Mouse (Mus musculus): ENCODE data around the gene Olfr502. TPM values are rescaled to one million over a fixed set of nuclear protein-coding genes. Genes with fewer than 3 reads are reported as not detected.
"Not testable (repeated sequence)": the region's sequence is repeated elsewhere in the genome, so short reads cannot be mapped to it uniquely, and the experiment has no call there.

Olfr502 gene
- total RNA-seq (2021) = not detected
- long read RNA-seq, experiment 1 = 0 reads
- long read RNA-seq, experiment 2 = 0 reads

- DNase-seq (ENCODE audit: low spot score in 2 of 2) = no peak
These were observed at the start of gene Olfr502 for GRCm38 (mm10) chr7:108524965-108525364. Olfr502 (minus strand) TSS chr7:108525065.

DNA sequence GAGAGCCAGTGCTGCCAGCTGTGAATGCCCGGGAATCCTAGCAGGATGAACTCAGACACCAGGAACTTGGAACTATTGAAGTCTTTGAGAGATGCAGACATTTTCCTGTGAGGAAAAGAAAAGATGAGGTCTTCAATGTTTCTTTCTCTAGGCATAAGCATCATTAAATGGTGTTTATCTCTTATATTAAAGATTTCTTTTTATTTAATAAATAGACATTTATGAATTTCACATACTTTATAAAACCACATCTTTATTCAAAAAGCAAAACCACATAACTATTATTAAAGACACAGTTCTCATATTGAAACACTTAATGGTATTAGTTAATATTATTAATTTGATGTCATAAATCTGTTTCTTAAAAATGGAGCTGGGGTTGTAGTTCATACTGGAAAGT, 40.8 kb upstream of the Olfr502 start, which contains the start of gene Olfr504:
Olfr504 (minus strand) TSS at position 101 of the 400 bp plus-strand sequence.
- no peak for DNase-seq (ENCODE audit: low spot score in 2 of 2)

- DNase-seq (ENCODE audit: low spot score in 2 of 2) = not testable (repeated sequence)
These were observed 19.4 kb upstream of the Olfr502 start, which contains the start of gene Olfr503 for GRCm38 (mm10) chr7:108544227-108544626. Olfr503 (plus strand) TSS chr7:108544527.

GRCm38 (mm10) chr7:108542416-108542815, 17.6 kb upstream of the Olfr502 start:
- no peak for DNase-seq (ENCODE audit: low spot score in 2 of 2)

Other genes with a start within 250 kb of the Olfr502 start
- gene Olfr490, start 236.1 kb downstream of the Olfr502 start, total RNA-seq (2021) = not detected
- not detected for gene Olfr491, start 211.6 kb downstream of the Olfr502 start, total RNA-seq (2021)
- gene Olfr492, start 201.4 kb downstream of the Olfr502 start, total RNA-seq (2021) = not detected
- gene Olfr493, start 178.1 kb downstream of the Olfr502 start, total RNA-seq (2021) = not detected
- gene Olfr494, start 159.7 kb downstream of the Olfr502 start, total RNA-seq (2021) = not detected
- not detected for gene Olfr495, start 131.9 kb downstream of the Olfr502 start, total RNA-seq (2021)
- not detected for gene Olfr497, start 104.6 kb downstream of the Olfr502 start, total RNA-seq (2021)
- not detected for gene Olfr498, start 59.7 kb downstream of the Olfr502 start, total RNA-seq (2021)
- gene Olfr503, start 19.5 kb upstream of the Olfr502 start, total RNA-seq (2021) = not detected
- not detected for gene Olfr504, start 40.7 kb upstream of the Olfr502 start, total RNA-seq (2021)
- gene Olfr506, start 85.7 kb upstream of the Olfr502 start, total RNA-seq (2021) = not detected
- gene Olfr507, start 96.7 kb upstream of the Olfr502 start, total RNA-seq (2021) = not detected
- gene Olfr508, start 104.9 kb upstream of the Olfr502 start, total RNA-seq (2021) = not detected
- not detected for gene Olfr509, start 126.8 kb upstream of the Olfr502 start, total RNA-seq (2021)
- not detected for gene Olfr510, start 141.4 kb upstream of the Olfr502 start, total RNA-seq (2021)
- gene Olfr512, start 188.3 kb upstream of the Olfr502 start, total RNA-seq (2021) = not detected
- not detected for gene Olfr513, start 225.9 kb upstream of the Olfr502 start, total RNA-seq (2021)

All from gastrocnemius, postnatal 4 days (tissue).